Mouse (Mus musculus): ENCODE measurements around the gene Amt.
"Not testable (repeated sequence)": the region's sequence is repeated elsewhere in the genome, so short reads cannot be mapped to it uniquely, and the experiment has no call there.

Gene Amt

GRCm38 (mm10) chr9:108280071-108280828, 16.4 kb upstream of the Amt start:
- DNase-seq (ENCODE audit: low read depth, low spot score), result no peak

GRCm38 (mm10) chr9:108284410-108284809, 12.2 kb upstream of the Amt start:
- no peak for DNase-seq (ENCODE audit: low read depth, low spot score)

- not testable (repeated sequence) for DNase-seq (ENCODE audit: low read depth, low spot score)
These were observed 9.0 kb upstream of the Amt start for GRCm38 (mm10) chr9:108287526-108288238.

- DNase-seq (ENCODE audit: low read depth, low spot score), result no peak
These were observed 7.3 kb upstream of the Amt start for GRCm38 (mm10) chr9:108289347-108289746.

- peak; percentile 98 for DNase-seq (ENCODE audit: low read depth, low spot score)
These were observed 6.5 kb upstream of the Amt start, which contains the start of gene Nicn1 for GRCm38 (mm10) chr9:108290016-108290750. Gene Nicn1, plus strand, starts transcription at chr9:108290429.

- DNase-seq (ENCODE audit: low read depth, low spot score), result no peak
These were observed 5.9 kb upstream of the Amt start for GRCm38 (mm10) chr9:108290773-108291172.

GRCm38 (mm10) chr9:108301853-108302252, 5.2 kb downstream of the Amt start:
- no peak for DNase-seq (ENCODE audit: low read depth, low spot score)

GRCm38 (mm10) chr9:108304716-108305115, 8.1 kb downstream of the Amt start:
- no peak for DNase-seq (ENCODE audit: low read depth, low spot score)

- DNase-seq (ENCODE audit: low read depth, low spot score), result no peak
These were observed 8.5 kb downstream of the Amt start for GRCm38 (mm10) chr9:108305170-108305569.

GRCm38 (mm10) chr9:108305629-108306520, 9.2 kb downstream of the Amt start, which contains the start of the genes Rhoa and Tcta:
Gene Rhoa, plus strand, starts transcription at chr9:108306129.
Gene Tcta, minus strand, starts transcription at chr9:108306160.
- peak; percentile 100 for DNase-seq (ENCODE audit: low read depth, low spot score)

GRCm38 (mm10) chr9:108306571-108306980, 9.9 kb downstream of the Amt start:
- no peak for DNase-seq (ENCODE audit: low read depth, low spot score)

- no peak for DNase-seq (ENCODE audit: low read depth, low spot score)
These were observed 10.6 kb downstream of the Amt start for GRCm38 (mm10) chr9:108307021-108307807.

GRCm38 (mm10) chr9:108308141-108308540, 11.5 kb downstream of the Amt start:
- no peak for DNase-seq (ENCODE audit: low read depth, low spot score)

- DNase-seq (ENCODE audit: low read depth, low spot score), result no peak
These were observed 20.9 kb downstream of the Amt start for GRCm38 (mm10) chr9:108317572-108317971.

GRCm38 (mm10) chr9:108318462-108318861, 21.8 kb downstream of the Amt start:
- DNase-seq (ENCODE audit: low read depth, low spot score), result no peak

GRCm38 (mm10) chr9:108322054-108322453, 25.4 kb downstream of the Amt start:
- not testable (repeated sequence) for DNase-seq (ENCODE audit: low read depth, low spot score)

GRCm38 (mm10) chr9:108324784-108325183, 28.1 kb downstream of the Amt start:
- no peak for DNase-seq (ENCODE audit: low read depth, low spot score)

GRCm38 (mm10) chr9:108325811-108326210, 29.2 kb downstream of the Amt start:
- no peak for DNase-seq (ENCODE audit: low read depth, low spot score)

- DNase-seq (ENCODE audit: low read depth, low spot score), result no peak
These were observed 41.3 kb downstream of the Amt start for GRCm38 (mm10) chr9:108337848-108338550.

- DNase-seq (ENCODE audit: low read depth, low spot score), result no peak
These were observed 41.9 kb downstream of the Amt start for GRCm38 (mm10) chr9:108338551-108338885.
